Mouse (Mus musculus) CH12.LX (cell line): Measurements from ENCODE around the gene Cep55. TPM values are rescaled to one million over a fixed set of nuclear protein-coding genes. Genes with fewer than 3 reads are reported as not detected.

Source experiments
- DNase-seq: peaks from one replicate; pipeline ENCODE4 v3.0.0-alpha.2; 2013; ENCODE audit errors: extremely low read depth
- H3K27ac ChIP-seq: 2 replicates; pipeline ENCODE4 v1.5.1; 2012; ENCODE audit warnings: low read depth, mild to moderate bottlenecking, control low read depth, moderate library complexity; ENCODE audit not compliant: insufficient read depth
- H3K27me3 ChIP-seq: replicated peaks from 2 replicates; pipeline ENCODE3; 2012; ENCODE audit warnings: inconsistent platforms
- H3K36me3 ChIP-seq, 2 experiments: replicated peaks in 1 of 2; 2 replicates each; pipeline versions ENCODE3 to v1.6.1; 2012; ENCODE audit warnings: inconsistent platforms in 1 of 2, low read length in 1 of 2, mild to moderate bottlenecking in 1 of 2, mixed read lengths in 1 of 2, moderate library complexity in 1 of 2; ENCODE audit not compliant: control insufficient read depth in 1 of 2, insufficient read depth in 1 of 2
- H3K4me1 ChIP-seq, 2 experiments: 2 replicates each; pipeline ENCODE4 v1.6.1; 2012; ENCODE audit warnings: inconsistent platforms in 1 of 2, moderate library complexity in 1 of 2; ENCODE audit not compliant: insufficient read depth in 2 of 2, control insufficient read depth in 1 of 2
- H3K4me2 ChIP-seq: 2 replicates; pipeline ENCODE4 v1.6.1; 2012; ENCODE audit warnings: low read depth, mild to moderate bottlenecking, control low read depth; ENCODE audit not compliant: poor library complexity, insufficient read depth, severe bottlenecking
- H3K4me3 ChIP-seq, 3 experiments: fragments of 150-350 bp in 1 of 3; sonication (generic) in 1 of 3; replicated peaks in 1 of 3; 2 replicates each; pipeline versions ENCODE3 to v1.5.1; 2011 to 2012; ENCODE audit warnings: low read depth in 2 of 3, low read length in 2 of 3, mild to moderate bottlenecking in 2 of 3, moderate library complexity in 2 of 3, control low read depth in 1 of 3, improper control_type of control experiment in 1 of 3, inconsistent platforms in 1 of 3, mixed read lengths in 1 of 3; ENCODE audit not compliant: poor library complexity in 1 of 3
- H3K79me2 ChIP-seq: replicated peaks from 2 replicates; pipeline ENCODE4 v1.6.1; 2012; ENCODE audit warnings: mild to moderate bottlenecking, moderate library complexity; ENCODE audit not compliant: control insufficient read depth, poor library complexity, insufficient read depth, severe bottlenecking; ENCODE audit errors: extremely low read depth
- H3K9ac ChIP-seq: 2 replicates; pipeline ENCODE4 v1.6.1; 2012; ENCODE audit warnings: low read depth, mild to moderate bottlenecking, control low read depth, moderate library complexity; ENCODE audit not compliant: insufficient read depth
- H3K9me3 ChIP-seq: replicated peaks from 2 replicates; pipeline ENCODE3; 2012; ENCODE audit warnings: low read length, inconsistent platforms, mixed read lengths
- BHLHE40 ChIP-seq: IDR thresholded peaks from 2 replicates; pipeline ENCODE4 v1.6.1; 2011; ENCODE audit warnings: mild to moderate bottlenecking, low read depth, low read length, improper control_type of control experiment
- CHD2 ChIP-seq: IDR thresholded peaks from 2 replicates; pipeline ENCODE4 v1.6.1; 2011; ENCODE audit warnings: low read length, improper control_type of control experiment
- CTCF ChIP-seq, 2 experiments: IDR thresholded peaks in 1 of 2; conservative IDR thresholded peaks in 1 of 2; 2 replicates each; pipeline ENCODE4 v1.5.1; 2011 to 2012; ENCODE audit warnings: low read depth in 2 of 2, low read length in 2 of 2, improper control_type of control experiment in 1 of 2, inconsistent platforms in 1 of 2, mild to moderate bottlenecking in 1 of 2, moderate library complexity in 1 of 2
- E2F4 ChIP-seq: IDR thresholded peaks from 2 replicates; pipeline ENCODE4 v1.6.1; 2011; ENCODE audit warnings: low read depth, low read length, improper control_type of control experiment; ENCODE audit not compliant: insufficient replicate concordance
- ELF1 ChIP-seq: IDR thresholded peaks from 2 replicates; pipeline ENCODE4 v1.6.1; 2014; ENCODE audit warnings: low read depth, mild to moderate bottlenecking, inconsistent platforms, low read length, improper control_type of control experiment
- EP300 ChIP-seq: IDR thresholded peaks from 2 replicates; pipeline ENCODE4 v1.6.1; 2011; ENCODE audit warnings: low read length, improper control_type of control experiment
- ETS1 ChIP-seq: conservative IDR thresholded peaks from 2 replicates; pipeline ENCODE4 v1.6.1; 2012; ENCODE audit warnings: low read depth, mild to moderate bottlenecking, inconsistent platforms, low read length, improper control_type of control experiment, moderate library complexity
- GABPA ChIP-seq: IDR thresholded peaks from 2 replicates; pipeline ENCODE4 v1.6.1; 2012; ENCODE audit warnings: low read depth, low read length, improper control_type of control experiment, inconsistent platforms; ENCODE audit not compliant: insufficient replicate concordance
- IRF4 ChIP-seq: IDR thresholded peaks from 2 replicates; pipeline ENCODE4 v1.6.1; 2014; ENCODE audit warnings: low read depth, mild to moderate bottlenecking, inconsistent platforms, low read length, improper control_type of control experiment
- JUN ChIP-seq: IDR thresholded peaks from 2 replicates; pipeline ENCODE4 v1.6.1; 2011; ENCODE audit warnings: low read depth, mild to moderate bottlenecking, low read length, improper control_type of control experiment, moderate library complexity; ENCODE audit not compliant: insufficient read depth
- JUND ChIP-seq: conservative IDR thresholded peaks from 2 replicates; pipeline ENCODE4 v1.6.1; 2011; ENCODE audit warnings: low read depth, low read length, improper control_type of control experiment
- MAFK ChIP-seq: IDR thresholded peaks from 2 replicates; pipeline ENCODE4 v1.6.1; 2011; ENCODE audit warnings: low read length, improper control_type of control experiment; ENCODE audit not compliant: insufficient replicate concordance
- MAX ChIP-seq: IDR thresholded peaks from 2 replicates; pipeline ENCODE4 v1.6.1; 2011; ENCODE audit warnings: low read length, improper control_type of control experiment
- MAZ ChIP-seq: IDR thresholded peaks from 2 replicates; pipeline ENCODE4 v1.6.1; 2012; ENCODE audit warnings: low read depth, mild to moderate bottlenecking, inconsistent platforms, low read length, improper control_type of control experiment, moderate library complexity
- MXI1 ChIP-seq: IDR thresholded peaks from 2 replicates; pipeline ENCODE4 v1.6.1; 2011; ENCODE audit warnings: mild to moderate bottlenecking, low read depth, low read length, improper control_type of control experiment
- MYC ChIP-seq: IDR thresholded peaks from 2 replicates; pipeline ENCODE4 v1.6.1; 2011; ENCODE audit warnings: low read depth, mild to moderate bottlenecking, improper control_type of control experiment, low read length
- NRF1 ChIP-seq: IDR thresholded peaks from 2 replicates; pipeline ENCODE4 v1.6.1; 2014; ENCODE audit warnings: low read depth, mild to moderate bottlenecking, inconsistent platforms, low read length, improper control_type of control experiment, moderate library complexity
- PAX5 ChIP-seq: IDR thresholded peaks from 2 replicates; pipeline ENCODE4 v1.6.1; 2012; ENCODE audit warnings: low read length, inconsistent platforms, mixed read lengths
- RAD21 ChIP-seq: IDR thresholded peaks from 2 replicates; pipeline ENCODE4 v1.6.1; 2011; ENCODE audit warnings: low read depth, mild to moderate bottlenecking, low read length, improper control_type of control experiment, moderate library complexity
- SIN3A ChIP-seq: IDR thresholded peaks from 2 replicates; pipeline ENCODE4 v1.6.1; 2012; ENCODE audit warnings: low read length, improper control_type of control experiment, inconsistent platforms
- SMC3 ChIP-seq: IDR thresholded peaks from 2 replicates; pipeline ENCODE4 v1.6.1; 2011; ENCODE audit warnings: low read depth, low read length, improper control_type of control experiment
- TBP ChIP-seq: conservative IDR thresholded peaks from 2 replicates; pipeline ENCODE4 v1.6.1; 2011; ENCODE audit warnings: low read depth, low read length, improper control_type of control experiment
- UBTF ChIP-seq: IDR thresholded peaks from 2 replicates; pipeline ENCODE4 v1.6.1; 2012; ENCODE audit warnings: low read depth, mild to moderate bottlenecking, inconsistent platforms, low read length, improper control_type of control experiment, moderate library complexity
- ZKSCAN1 ChIP-seq: IDR thresholded peaks from 2 replicates; pipeline ENCODE4 v1.6.1; 2012; ENCODE audit warnings: low read depth, inconsistent platforms, low read length, improper control_type of control experiment, borderline replicate concordance
- ZMIZ1 ChIP-seq: IDR thresholded peaks from 2 replicates; pipeline ENCODE4 v1.6.1; 2012; ENCODE audit warnings: low read depth, mild to moderate bottlenecking, inconsistent platforms, low read length, improper control_type of control experiment
- ZNF384 ChIP-seq: IDR thresholded peaks from 2 replicates; pipeline ENCODE4 v1.6.1; 2012; ENCODE audit warnings: low read depth, low read length, improper control_type of control experiment, inconsistent platforms
- dilution Hi-C: fragments of 300-500 bp; cut with MboI; formaldehyde crosslinking; loops from 2 replicates; pipeline ENCODE4 v1.14.3; 2020; ENCODE audit warnings: low sequenced_read_pairs; ENCODE audit not compliant: extremely low pct_unique_long_range_greater_than_20kb, extremely low pct_ligation_motif_present
- in situ Hi-C: fragments of 300-500 bp; cut with MboI; formaldehyde crosslinking; loops from 3 replicates; pipeline ENCODE4 v1.14.3; 2019; ENCODE audit warnings: low sequenced_read_pairs, low pct_ligation_motif_present, low pct_unique_long_range_greater_than_20kb, mixed read lengths
- polyA plus RNA-seq: library from polyadenylated mRNA; unstranded; fragments of >175 nt; gene quantifications from 2 replicates; pipeline ENCODE4 v1.2.1, GENCODE M21; 2012; ENCODE audit warnings: low read depth; ENCODE audit not compliant: insufficient read length
- total RNA-seq, 2 experiments: library from RNA; depleted of rRNA; stranded (reverse); fragments of 300-350 nt in 1 of 2; fragments of >200 nt in 1 of 2; gene quantifications; 2 replicates each; pipeline ENCODE4 v1.2.3; 2012 to 2014

The Cep55 gene
- total and polyA plus RNA-seq, 3 experiments, result 29.6 to 76.2 (median 64.2) TPM

DNA sequence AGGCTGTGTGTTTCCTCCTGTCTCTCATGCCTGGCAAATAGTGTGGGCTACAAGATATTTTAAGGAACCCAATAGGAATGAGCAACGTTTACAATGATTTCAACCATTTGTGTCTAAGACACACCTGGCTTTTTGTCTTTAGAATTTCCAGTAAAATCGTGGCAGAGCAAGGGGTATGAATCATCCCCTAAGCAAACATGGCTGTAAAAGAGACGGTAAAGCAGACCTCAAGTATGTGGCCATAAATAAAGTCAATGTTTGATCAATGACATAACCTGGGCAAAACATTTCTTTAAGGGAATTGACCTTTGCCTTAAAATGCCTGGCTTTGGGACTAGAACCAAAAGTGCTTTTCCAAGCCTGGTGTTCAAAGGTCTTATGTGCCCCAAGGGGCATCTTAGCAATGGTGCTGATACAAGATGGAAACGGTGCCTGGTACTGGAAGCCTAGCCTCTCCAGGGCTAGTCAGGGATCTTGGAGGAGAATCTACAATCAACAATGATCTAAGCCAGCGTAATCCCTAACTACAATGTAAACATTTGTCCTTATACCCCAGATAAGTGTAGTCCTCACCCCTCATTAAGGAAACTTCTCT lies 28.2 kb downstream of the Cep55 start:
- Histone ChIP-seq H3K27me3 (no peaks in the 10 kb centered on the region), H3K79me2 (no peaks in the 10 kb centered on the region), H3K36me3 (no peaks in the 10 kb centered on the region), H3K4me3 (no peak overlapping the region), H3K27ac (no peak overlapping the region), H3K4me1 (peaks cover 0 to 2% of the 10 kb centered on the region in 2 experiments; a peak in 2 of 4 replicates), H3K9ac (no peak overlapping the region), H3K9me3 (no peaks in the 10 kb centered on the region), H3K4me2 (no peak overlapping the region)
- dilution Hi-C loops, result no loop called here
- no peak for DNase-seq
- TF ChIP-seq TBP (no peak), SMC3 (no peak)
- in situ Hi-C loops, result no loop called here

DNA sequence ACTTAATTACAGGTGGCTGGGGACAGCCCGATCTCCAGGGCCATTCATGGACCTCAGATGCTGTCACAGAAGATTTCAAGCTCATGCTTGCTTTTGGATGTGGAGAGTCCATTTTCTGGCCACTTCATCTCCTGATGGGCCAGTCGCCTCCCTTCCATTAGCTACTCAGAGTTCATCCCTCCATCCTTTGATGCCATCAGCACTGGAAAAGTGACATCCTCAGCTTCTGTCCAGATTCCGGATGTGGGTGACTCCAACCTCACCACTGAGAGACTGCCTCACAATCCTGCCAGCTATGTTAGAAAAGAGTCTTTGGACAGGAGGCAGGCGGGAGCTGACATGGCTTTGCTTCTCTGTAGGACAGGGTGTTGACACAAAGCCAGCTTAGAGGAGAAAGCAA lies 31.0 kb downstream of the Cep55 start:
- dilution Hi-C loops, result no loop called here
- in situ Hi-C loops, result no loop called here
- TF ChIP-seq ELF1, result no peak
- TF ChIP-seq GABPA, result no peak
- TF ChIP-seq PAX5, result no peak
- TF ChIP-seq MXI1, result no peak
- TF ChIP-seq MYC, result no peak
- TF ChIP-seq ZNF384, result no peak
- no peak for TF ChIP-seq NRF1
- no peak for TF ChIP-seq EP300
- no peak for TF ChIP-seq IRF4

DNA sequence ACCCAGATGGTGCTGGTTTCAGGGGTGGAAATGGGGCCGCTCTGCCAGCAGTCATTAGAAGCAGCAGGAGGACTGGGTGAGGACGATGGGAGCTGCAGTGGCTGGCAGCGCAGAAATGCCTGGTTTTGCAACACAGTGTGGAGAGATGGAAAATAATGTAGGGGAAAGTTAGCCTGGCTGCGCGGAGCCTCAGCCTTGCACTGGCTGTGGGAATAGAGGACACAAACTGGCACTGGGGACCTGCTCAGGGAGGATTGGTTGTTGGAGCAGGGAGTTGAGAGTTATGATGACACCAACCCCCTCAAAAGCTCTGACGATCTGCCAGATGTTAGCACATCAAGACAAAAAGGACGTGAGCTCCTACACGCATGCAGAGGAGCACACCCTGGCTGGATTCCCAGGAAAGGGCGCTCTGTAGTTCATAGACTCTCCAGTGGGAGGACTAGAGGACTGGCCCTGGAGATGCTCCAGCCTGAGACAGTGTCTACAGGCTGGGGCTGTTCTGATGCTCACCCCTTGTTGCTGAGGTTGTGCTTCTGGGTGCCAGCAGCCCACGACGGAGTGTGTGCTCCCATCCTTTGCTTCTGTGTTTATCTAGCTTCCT lies 32.2 kb downstream of the Cep55 start:
- no peaks in the 10 kb centered on the region for H3K9me3 ChIP-seq
- H3K4me2 ChIP-seq, result no peak overlapping the region
- H3K79me2 ChIP-seq, result no peaks in the 10 kb centered on the region
- dilution Hi-C loops (no loop called here), in situ Hi-C loops (no loop called here)
- no peak overlapping the region for H3K4me3 ChIP-seq
- H3K27me3 ChIP-seq, result no peaks in the 10 kb centered on the region
- H3K4me1 ChIP-seq, result peaks cover 8 to 15% of the 10 kb centered on the region in 2 experiments
- no peaks in the 10 kb centered on the region for H3K36me3 ChIP-seq
- no peak overlapping the region for H3K9ac ChIP-seq
- no peak overlapping the region for H3K27ac ChIP-seq
- DNase-seq, result no peak
- TF ChIP-seq JUND (no peak), BHLHE40 (no peak), RAD21 (peak; percentile 53), ELF1 (no peak), SIN3A (no peak), CHD2 (no peak), ZKSCAN1 (no peak), ZMIZ1 (no peak), MAZ (no peak), MAFK (no peak), MAX (no peak), E2F4 (no peak), CTCF (conservative IDR thresholded peaks at IDR 0.05 in 1 of 2, IDR thresholded peaks at IDR 0.05 in 1 of 2; ENCODE audit: low read depth in 2 of 2, low read length in 2 of 2) (peak in 1 of 2 experiments; percentile 37; a peak in 2 of 4 replicates), JUN (no peak), ETS1 (no peak), UBTF (no peak), MYC (no peak), SMC3 (peak; percentile 36; the same call in 1 of the 2 replicates)

More for the DNA sequence above, 31.0 kb downstream of the Cep55 start:
- H3K4me1 ChIP-seq, result peaks cover 0 to 4% of the 10 kb centered on the region in 2 experiments; a peak in 2 of 4 replicates
- H3K9ac ChIP-seq, result no peak overlapping the region
- H3K27ac ChIP-seq, result no peak overlapping the region
- H3K9me3 ChIP-seq, result no peaks in the 10 kb centered on the region
- no peak for DNase-seq
- H3K79me2 ChIP-seq, result no peaks in the 10 kb centered on the region
- H3K4me2 ChIP-seq, result no peak overlapping the region
- no peaks in the 10 kb centered on the region for H3K27me3 ChIP-seq
- H3K36me3 ChIP-seq, result no peaks in the 10 kb centered on the region
- H3K4me3 ChIP-seq, result no peak overlapping the region
